In the genomic region with DNA sequence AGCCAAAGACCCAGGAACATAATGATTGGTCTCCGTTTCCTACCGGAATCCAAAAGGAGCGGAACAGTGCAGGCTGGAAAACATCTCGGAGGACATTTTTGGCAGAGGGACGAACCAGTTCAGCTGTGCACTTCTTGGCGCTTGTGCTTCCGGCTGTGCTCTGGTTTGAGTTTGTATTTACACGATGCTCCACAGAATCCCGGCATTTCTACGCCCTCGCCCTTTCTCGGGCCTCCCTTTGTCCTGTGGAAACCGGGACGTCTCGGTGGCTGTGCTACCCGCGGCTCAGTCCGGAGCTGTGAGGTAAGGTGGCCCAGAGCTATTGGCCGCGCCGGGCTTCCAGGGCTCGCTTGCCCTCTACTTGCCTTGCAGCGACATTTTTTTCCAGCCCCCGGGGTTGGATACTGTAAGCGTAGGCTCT, we compare ENCODE assay signal across 8 mouse cellular contexts. TPM values are rescaled to one million over a fixed set of nuclear protein-coding genes. Genes with fewer than 3 reads are reported as not detected.
DNase-seq lines count a peak whose midpoint lies in the region; ATAC-seq and TF ChIP-seq lines count a peak whose summit lies in the region.

A gene (plus strand): TSS at position 80 of the 421 bp plus-strand sequence.

- H3K9ac ChIP-seq in heart, embryonic 15.5 days: peak within 1 kb of the TSS; percentile 93
- peak within 1 kb of the TSS; percentile 91 for H3K9ac ChIP-seq in liver, embryonic 14.5 days (replicated peaks)
- H3K9ac ChIP-seq in neural tube, embryonic 11.5 days (ENCODE audit: low read length): peak within 1 kb of the TSS; percentile 94
- peak within 1 kb of the TSS; percentile 92 for H3K9ac ChIP-seq in stomach, postnatal 0 days (ENCODE audit: low read length)

- H3K4me3 ChIP-seq in forebrain, embryonic 10.5 days: peak within 1 kb of the TSS; percentile 85
- peak within 1 kb of the TSS; percentile 96 for H3K4me3 ChIP-seq in heart, embryonic 15.5 days
- H3K4me3 ChIP-seq in liver, embryonic 14.5 days (ENCODE audit: insufficient read depth in 1 of 2, low read depth in 2 of 2, low read length in 2 of 2): peak within 1 kb of the TSS; percentile 83 to 96
- peak within 1 kb of the TSS; percentile 81 for H3K4me3 ChIP-seq in neural tube, embryonic 11.5 days (ENCODE audit: low read depth, low read length)
- peak within 1 kb of the TSS; percentile 81 for H3K4me3 ChIP-seq in stomach, postnatal 0 days (ENCODE audit: low read depth, low read length)

- peak within 1 kb of the TSS; percentile 90 for H3K27ac ChIP-seq in forebrain, embryonic 10.5 days
- peak within 1 kb of the TSS; percentile 88 for H3K27ac ChIP-seq in heart, embryonic 15.5 days
- peak within 1 kb of the TSS; percentile 13; the same call in 1 of the 2 replicates for H3K27ac ChIP-seq in liver, embryonic 14.5 days
- 0 out of 2 replicates have a peak within 1 kb of the TSS, but pooled peaks have one; percentile 60 for H3K27ac ChIP-seq in neural tube, embryonic 11.5 days (ENCODE audit: low read depth, low read length)
- H3K27ac ChIP-seq in stomach, postnatal 0 days (replicated peaks): peak within 1 kb of the TSS; percentile 90

- H3K27me3 ChIP-seq in forebrain, embryonic 10.5 days (ENCODE audit: poor library complexity, severe bottlenecking): no peaks in the 10 kb centered on the region
- no peaks in the 10 kb centered on the region for H3K27me3 ChIP-seq in heart, embryonic 15.5 days
- no peaks in the 10 kb centered on the region for H3K27me3 ChIP-seq in liver, embryonic 14.5 days (ENCODE audit: control insufficient read depth, insufficient read depth, low read length)
- H3K27me3 ChIP-seq in neural tube, embryonic 11.5 days (ENCODE audit: control insufficient read depth, insufficient read depth, low read length): no peaks in the 10 kb centered on the region
- no peaks in the 10 kb centered on the region for H3K27me3 ChIP-seq in stomach, postnatal 0 days (ENCODE audit: control insufficient read depth, insufficient read depth, low read length)

- peak; percentile 9; the same call in 1 of the 2 replicates for TF ChIP-seq CTCF in liver, embryonic 14.5 days (IDR thresholded peaks at IDR 0.05; ENCODE audit: low read depth)
- TF ChIP-seq CTCF in stomach, postnatal 0 days (IDR thresholded peaks at IDR 0.05; ENCODE audit: low read depth): peak; percentile 13; the same call in 1 of the 2 replicates

- 0 out of 2 replicates have a peak, but pooled peaks have one; percentile 23 for TF ChIP-seq EP300 in liver, embryonic 14.5 days (IDR thresholded peaks at IDR 0.05; ENCODE audit: low read depth)
- TF ChIP-seq EP300 in stomach, postnatal 0 days (optimal IDR thresholded peaks at IDR 0.05): no peak

- peak within 1 kb of the TSS; percentile 72 for H3K4me2 ChIP-seq in heart, embryonic 15.5 days
- H3K4me2 ChIP-seq in liver, embryonic 14.5 days (ENCODE audit: low read depth): peak within 1 kb of the TSS; percentile 87
- peak within 1 kb of the TSS; percentile 76 for H3K4me2 ChIP-seq in neural tube, embryonic 11.5 days (ENCODE audit: low read depth)
- H3K4me2 ChIP-seq in stomach, postnatal 0 days (replicated peaks; ENCODE audit: low read depth): peak within 1 kb of the TSS; percentile 60

- H3K4me1 ChIP-seq in forebrain, embryonic 10.5 days: peaks cover 16% of the 10 kb centered on the region
- H3K4me1 ChIP-seq in heart, embryonic 15.5 days (replicated peaks): peaks cover 13% of the 10 kb centered on the region
- peaks cover 9 to 17% of the 10 kb centered on the region in 2 experiments for H3K4me1 ChIP-seq in liver, embryonic 14.5 days (replicated peaks; ENCODE audit: control insufficient read depth in 2 of 2, insufficient read depth in 2 of 2, low read length in 1 of 2)
- peaks cover 6% of the 10 kb centered on the region for H3K4me1 ChIP-seq in neural tube, embryonic 11.5 days (ENCODE audit: control insufficient read depth, insufficient read depth, low read length)
- no peaks in the 10 kb centered on the region for H3K4me1 ChIP-seq in stomach, postnatal 0 days (replicated peaks; ENCODE audit: control insufficient read depth, insufficient read depth)

- ATAC-seq in CD4-positive, CD25-positive, alpha-beta regulatory T cell, adult 4 months: peak; percentile 91
- peak; percentile 83 for ATAC-seq in heart, embryonic 15.5 days (replicated peaks; ENCODE audit: insufficient number of reproducible peaks, insufficient read depth, low FRiP score, low read depth)
- peak; percentile 88 for ATAC-seq in liver, embryonic 14.5 days (ENCODE audit: insufficient read depth)
- peak; percentile 91 for ATAC-seq in neural tube, embryonic 11.5 days (ENCODE audit: insufficient read depth, low FRiP score, low TSS enrichment)
- ATAC-seq in stomach, postnatal 0 days (ENCODE audit: low FRiP score, low TSS enrichment): peak; percentile 91

- WGBS in forebrain, embryonic 10.5 days: under 1% methylated on average over 25 of the region's 25 CpGs
- under 1% methylated on average over 25 of the region's 25 CpGs for WGBS in heart, embryonic 15.5 days
- WGBS in liver, embryonic 14.5 days (ENCODE audit: insufficient replicate concordance): under 1% methylated on average over 25 of the region's 25 CpGs
- WGBS in neural tube, embryonic 11.5 days: under 1% methylated on average over 25 of the region's 25 CpGs
- WGBS in stomach, postnatal 0 days: under 1% methylated on average over 25 of the region's 25 CpGs

- peak; percentile 80 for DNase-seq in c-Kit-negative CD71-positive TER-119-positive erythroid progenitor cells, embryonic 14.5 days (ENCODE audit: low read depth, low spot score)
- DNase-seq in forebrain, embryonic 10.5 days (ENCODE audit: extremely low spot score, low spot score): peak; percentile 83
- DNase-seq in kidney, postnatal 25 days: peak; percentile 86 to 89
- peak; percentile 76 to 80 (median 76) for DNase-seq in liver, embryonic 14.5 days (ENCODE audit: low read depth in 3 of 3, low spot score in 3 of 3)
- DNase-seq in neural tube, embryonic 11.5 days (ENCODE audit: low spot score): peak; percentile 83
- peak; percentile 83 for DNase-seq in stomach, postnatal 0 days (ENCODE audit: low spot score)

- peaks cover 12% of the 10 kb centered on the region for H3K36me3 ChIP-seq in forebrain, embryonic 10.5 days (replicated peaks)
- H3K36me3 ChIP-seq in heart, embryonic 15.5 days: peaks cover 11% of the 10 kb centered on the region
- H3K36me3 ChIP-seq in liver, embryonic 14.5 days (replicated peaks; ENCODE audit: control insufficient read depth, insufficient read depth, low read depth): no peaks in the 10 kb centered on the region
- H3K36me3 ChIP-seq in neural tube, embryonic 11.5 days (ENCODE audit: control insufficient read depth, insufficient read depth, low read length): peaks cover 3% of the 10 kb centered on the region; the same call in 1 of the 2 replicates
- H3K36me3 ChIP-seq in stomach, postnatal 0 days (ENCODE audit: control insufficient read depth, insufficient read depth, low read length): peaks cover 6% of the 10 kb centered on the region; the same call in 1 of the 2 replicates

- no peaks in the 10 kb centered on the region for H3K9me3 ChIP-seq in forebrain, embryonic 10.5 days
- no peaks in the 10 kb centered on the region for H3K9me3 ChIP-seq in heart, embryonic 15.5 days (replicated peaks)
- H3K9me3 ChIP-seq in liver, embryonic 14.5 days (ENCODE audit: control insufficient read depth, low read length): no peaks in the 10 kb centered on the region
- no peaks in the 10 kb centered on the region for H3K9me3 ChIP-seq in neural tube, embryonic 11.5 days (ENCODE audit: control insufficient read depth, low read length)
- no peaks in the 10 kb centered on the region for H3K9me3 ChIP-seq in stomach, postnatal 0 days (ENCODE audit: control insufficient read depth, low read length)

RNA-seq across cellular contexts. Expression of the gene that starts here (rescaled TPM):
- polyA plus RNA-seq in CD4-positive, CD25-positive, alpha-beta regulatory T cell, adult 4 months (2017; shearing (Covaris generic)): 10 to 100 TPM; 25.9 to 28.4 TPM
- 42.9 and 43.7 TPM in 2 replicates for polyA plus RNA-seq in forebrain, embryonic 10.5 days (2016; fragmentation: Nextera tagmentation; extraction: Ambion mirVana)
- 45.2 and 54.8 TPM in 2 replicates for polyA plus RNA-seq in heart, embryonic 15.5 days (2015; fragmentation: Nextera tagmentation; extraction: Ambion mirVana)
- 6.5 and 12.0 TPM in 2 replicates for polyA plus RNA-seq in liver, embryonic 14.5 days (2012; rRNA removed)
- polyA plus RNA-seq in liver, embryonic 14.5 days (2014; fragmentation: Nextera tagmentation; extraction: Ambion mirVana): 28.3 and 29.3 TPM in 2 replicates
- polyA plus RNA-seq in neural tube, embryonic 11.5 days (2014; fragmentation: Nextera tagmentation; extraction: Ambion mirVana): 39.4 and 45.0 TPM in 2 replicates
- 38.2 and 39.1 TPM in 2 replicates for polyA plus RNA-seq in stomach, postnatal 0 days (2015; fragmentation: Nextera tagmentation; extraction: Ambion mirVana)

Comparison
In these comparisons a context has a peak if more than half of its experiments do, and no peak if none do; other contexts are left out.
1. Peak in every context shown above with its lines: DNase-seq, ATAC-seq, H3K4me3 ChIP-seq and H3K27ac ChIP-seq.
2. H3K27ac ChIP-seq: peak in every context shown above with its lines; median percentile 90 in forebrain, embryonic 10.5 days; 90 in stomach, postnatal 0 days; 88 in heart, embryonic 15.5 days; 60 in neural tube, embryonic 11.5 days; 13 in liver, embryonic 14.5 days.